Comparison of ENCODE assay signal across 36 mouse cellular contexts in the genomic region with DNA sequence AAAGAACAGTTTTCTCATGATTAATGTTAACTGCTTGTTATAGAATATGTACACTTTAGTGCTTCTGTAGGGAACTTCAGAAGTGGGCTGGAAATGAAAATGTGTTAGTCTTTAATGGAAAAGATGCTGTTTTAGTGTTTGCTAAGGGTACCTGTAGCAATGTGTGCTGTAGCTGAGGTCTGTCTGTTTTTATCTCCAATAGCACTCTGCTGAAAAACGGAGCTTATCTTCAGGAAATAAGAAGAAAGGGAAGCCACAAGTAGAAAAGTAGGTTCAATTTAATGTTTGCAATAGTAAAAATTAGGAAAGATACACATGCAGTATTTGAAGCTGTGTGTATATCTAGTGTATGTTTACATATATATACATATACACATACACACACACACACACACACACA.
"Had no signal": no experiment of that assay in that cellular context is flagged by ENCODE, and none has a peak within 500 bp of the region (broad histone marks: within the 10 kb centered on the region; RNA-seq: fewer than 3 reads in every experiment).

No protein-coding gene starts in this region.

- H3K9me3 ChIP-seq: heart, embryonic 10.5 days; heart, embryonic 12.5 days; heart, embryonic 13.5 days; heart, embryonic 15.5 days; hindbrain, embryonic 10.5 days; hindbrain, embryonic 12.5 days; hindbrain, embryonic 13.5 days; hindbrain, embryonic 15.5 days; intestine, embryonic 15.5 days; kidney, embryonic 15.5 days had no signal

- H3K9ac ChIP-seq: heart, embryonic 12.5 days; heart, embryonic 13.5 days; heart, embryonic 15.5 days; hindbrain, embryonic 12.5 days; hindbrain, embryonic 13.5 days; hindbrain, embryonic 14.5 days; hindbrain, embryonic 15.5 days; intestine, embryonic 15.5 days; kidney, embryonic 15.5 days had no signal

- DNase-seq: heart, postnatal 10 days; heart, postnatal 14 days; heart, postnatal 36 days; heart, postnatal 4 days; kidney, adult 11 months; kidney, adult 18-20 months; kidney, adult 2 months; kidney, adult 8-10 months; kidney, adult 9 months; kidney, postnatal 10 days; kidney, postnatal 14 days; kidney, postnatal 25 days; kidney, postnatal 36 days; kidney, postnatal 4 days; layer of hippocampus, adult 9-11 months; layer of hippocampus, postnatal 36 days had no signal

- H3K4me3 ChIP-seq: heart, embryonic 10.5 days; heart, embryonic 12.5 days; heart, embryonic 13.5 days; heart, embryonic 15.5 days; hindbrain, embryonic 10.5 days; hindbrain, embryonic 12.5 days; hindbrain, embryonic 13.5 days; hindbrain, embryonic 15.5 days; intestine, embryonic 15.5 days; kidney, embryonic 15.5 days; layer of hippocampus, adult 2 months; left cerebral cortex, adult 2 months had no signal

- ATAC-seq: hindbrain, embryonic 16.5 days; hindbrain, postnatal 0 days; inflammation-experienced regulatory T-cells, adult 6 months; intestine, embryonic 15.5 days; intestine, embryonic 16.5 days; intestine, postnatal 0 days had no signal

- H3K27me3 ChIP-seq: heart, embryonic 12.5 days; heart, embryonic 13.5 days; heart, embryonic 15.5 days; hindbrain, embryonic 12.5 days; hindbrain, embryonic 13.5 days; hindbrain, embryonic 15.5 days; intestine, embryonic 15.5 days; kidney, embryonic 15.5 days had no signal

- H3K4me2 ChIP-seq: heart, embryonic 11.5 days; heart, embryonic 12.5 days; heart, embryonic 13.5 days; heart, embryonic 15.5 days; hindbrain, embryonic 12.5 days; hindbrain, embryonic 13.5 days; hindbrain, embryonic 14.5 days; hindbrain, embryonic 15.5 days; intestine, embryonic 15.5 days; kidney, embryonic 15.5 days had no signal

- H3K4me1 ChIP-seq: heart, embryonic 10.5 days; heart, embryonic 12.5 days; heart, embryonic 13.5 days; heart, embryonic 15.5 days; hindbrain, embryonic 10.5 days; hindbrain, embryonic 12.5 days; hindbrain, embryonic 13.5 days; hindbrain, embryonic 15.5 days; intestine, embryonic 15.5 days; kidney, embryonic 15.5 days had no signal

- H3K27ac ChIP-seq: heart, embryonic 10.5 days; heart, embryonic 13.5 days; heart, embryonic 15.5 days; hindbrain, embryonic 10.5 days; hindbrain, embryonic 12.5 days; hindbrain, embryonic 13.5 days; hindbrain, embryonic 14.5 days; hindbrain, embryonic 15.5 days; hindbrain, postnatal 0 days; intestine, embryonic 15.5 days; kidney, embryonic 15.5 days; kidney, postnatal 0 days; layer of hippocampus, adult 2 months; left cerebral cortex, adult 2 months had no signal
